Mouse (Mus musculus) testis, adult 2 months (tissue): ENCODE results near the gene Myh7b.

Experiments
- CTCF ChIP-seq: fragments of 200-500 bp; IDR thresholded peaks from 2 replicates; pipeline ENCODE4 v1.5.1; 2012; ENCODE audit warnings: low read depth, mild to moderate bottlenecking, inconsistent platforms, low read length, moderate library complexity; ENCODE audit not compliant: control insufficient read depth, insufficient read depth, insufficient replicate concordance
- POLR2A ChIP-seq: fragments of 200-500 bp; IDR thresholded peaks from 2 replicates; pipeline ENCODE4 v1.6.1; 2012; ENCODE audit warnings: low read depth, mild to moderate bottlenecking, inconsistent platforms, low read length, moderate library complexity; ENCODE audit not compliant: control insufficient read depth

GRCm38 (mm10) chr2:155630590-155631416 lies 19.8 kb downstream of the Myh7b start:
- TF ChIP-seq CTCF (no peak), POLR2A (no peak)
